Mouse (Mus musculus) kidney, adult 9 months (tissue): ENCODE measurements around the gene Gp5.

Experiments used
- DNase-seq: peaks from one replicate; pipeline ENCODE4 v3.0.0; 2022

The Gp5 gene

DNA sequence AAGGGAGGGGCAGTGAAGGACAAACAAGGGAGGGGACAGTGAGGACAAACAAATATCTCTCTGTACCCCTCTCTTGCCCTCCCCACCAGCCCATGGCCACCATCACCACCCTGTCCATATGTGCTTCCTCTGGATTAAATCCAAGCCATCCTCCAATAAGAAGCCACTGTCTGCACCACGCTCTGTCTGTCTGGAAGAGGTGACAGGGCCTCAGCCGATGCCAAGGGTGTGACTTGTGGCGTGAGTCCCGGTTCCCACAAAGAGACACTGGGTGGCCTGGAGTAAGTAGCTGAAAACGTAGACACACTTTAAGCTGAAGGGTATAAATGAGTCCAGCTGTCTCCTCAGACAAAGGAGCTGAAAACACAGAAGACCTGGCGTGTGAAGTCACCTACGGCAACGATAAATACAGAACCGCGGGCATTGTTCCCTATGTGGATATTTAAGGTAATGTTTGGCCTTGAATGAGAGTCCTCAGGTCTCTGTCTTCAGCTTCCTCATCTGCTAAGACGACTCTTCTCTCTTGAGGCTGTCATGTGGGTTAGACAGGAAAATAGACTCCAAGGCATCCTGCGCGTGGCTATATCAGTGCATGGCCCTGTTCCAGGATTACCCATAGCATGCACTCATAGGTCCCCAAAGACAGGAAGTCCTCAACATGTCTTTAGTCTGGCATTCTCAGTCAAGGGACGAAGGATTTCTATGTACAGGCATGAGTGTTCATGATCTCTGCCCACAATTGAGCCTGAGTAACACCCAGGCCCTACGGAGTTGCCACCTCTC is 34.8 kb downstream of the Gp5 start:
- DNase-seq = no peak

- no peak for DNase-seq
Measured at GRCm38 (mm10) chr16:30273065-30273464, 37.5 kb downstream of the Gp5 start.

- no peak for DNase-seq
Measured at GRCm38 (mm10) chr16:30271941-30272595, 38.5 kb downstream of the Gp5 start.

GRCm38 (mm10) chr16:30271223-30271761 is 39.3 kb downstream of the Gp5 start:
- DNase-seq = no peak

DNA sequence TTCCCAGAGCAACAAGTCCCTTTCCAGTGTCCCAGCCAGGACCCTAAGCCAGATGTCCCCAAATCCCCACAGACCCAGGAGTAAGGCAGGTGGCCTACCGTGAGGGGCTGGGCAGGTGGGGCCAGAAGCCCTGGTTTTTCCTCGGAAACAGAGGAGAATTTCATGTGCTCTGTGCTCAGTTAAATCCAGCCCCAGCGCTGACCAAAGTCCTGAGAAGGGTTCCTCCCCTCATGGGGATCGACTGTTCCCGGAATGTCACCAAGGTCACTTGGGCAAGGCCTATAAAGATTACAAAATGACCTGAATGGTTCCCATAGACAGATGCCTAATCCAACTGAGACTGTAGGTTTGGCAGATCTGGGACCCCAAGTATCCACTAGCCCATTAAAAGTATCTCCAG is 43.2 kb downstream of the Gp5 start, which contains the start of gene Cpn2:
Cpn2 (minus strand) TSS at position 141 of the 400 bp plus-strand sequence.
- DNase-seq = no peak

GRCm38 (mm10) chr16:30266561-30266960 is 44.0 kb downstream of the Gp5 start:
- DNase-seq = no peak

- no peak for DNase-seq
Measured at GRCm38 (mm10) chr16:30265611-30266010, 45.0 kb downstream of the Gp5 start.

DNA sequence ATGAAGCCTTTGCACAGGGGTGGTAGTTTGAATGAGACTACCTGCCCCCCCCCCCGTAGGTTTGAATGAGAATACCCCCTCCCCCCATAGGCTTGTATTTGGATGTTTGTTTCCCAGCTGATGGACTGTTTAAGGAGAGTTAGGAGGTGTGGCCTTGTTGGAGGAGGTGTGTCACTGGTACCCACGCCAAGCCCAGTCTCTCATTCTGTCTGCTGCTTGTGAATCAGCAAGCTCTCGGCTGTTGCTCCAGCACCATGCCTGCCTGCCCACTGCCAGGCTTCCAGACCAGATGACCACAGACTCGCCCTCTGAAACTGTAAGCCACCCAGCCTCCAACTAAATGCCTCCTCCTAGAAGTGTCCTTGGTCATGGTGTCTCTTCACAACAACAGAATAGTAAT is 47.4 kb downstream of the Gp5 start:
- no peak for DNase-seq

DNA sequence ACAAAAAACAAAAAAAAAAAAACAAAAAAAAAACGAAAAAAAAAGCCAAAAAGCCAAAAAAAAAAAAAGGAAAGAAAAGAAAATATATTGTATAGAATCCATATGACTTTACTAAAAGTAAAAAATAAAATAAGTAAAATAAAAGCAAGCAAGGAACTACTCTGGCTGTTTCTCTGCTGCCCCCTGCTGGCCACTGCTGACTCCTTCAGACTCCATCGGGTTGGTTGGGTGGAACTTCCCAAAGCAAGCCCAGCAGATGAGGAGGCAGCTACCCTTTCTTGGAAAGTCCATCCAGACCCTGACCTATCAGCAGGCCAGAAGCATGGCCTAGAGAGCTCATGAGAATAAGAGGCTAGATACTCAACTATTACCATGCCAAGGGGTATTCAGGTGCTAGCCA is 47.9 kb downstream of the Gp5 start:
- peak; percentile 74 for DNase-seq

- no peak for DNase-seq
Measured at GRCm38 (mm10) chr16:30262157-30262556, 48.4 kb downstream of the Gp5 start.

- DNase-seq = no peak
Measured at GRCm38 (mm10) chr16:30261341-30261740, 49.2 kb downstream of the Gp5 start.

GRCm38 (mm10) chr16:30260012-30260635 is 50.5 kb downstream of the Gp5 start:
- peak; percentile 78 for DNase-seq

DNA sequence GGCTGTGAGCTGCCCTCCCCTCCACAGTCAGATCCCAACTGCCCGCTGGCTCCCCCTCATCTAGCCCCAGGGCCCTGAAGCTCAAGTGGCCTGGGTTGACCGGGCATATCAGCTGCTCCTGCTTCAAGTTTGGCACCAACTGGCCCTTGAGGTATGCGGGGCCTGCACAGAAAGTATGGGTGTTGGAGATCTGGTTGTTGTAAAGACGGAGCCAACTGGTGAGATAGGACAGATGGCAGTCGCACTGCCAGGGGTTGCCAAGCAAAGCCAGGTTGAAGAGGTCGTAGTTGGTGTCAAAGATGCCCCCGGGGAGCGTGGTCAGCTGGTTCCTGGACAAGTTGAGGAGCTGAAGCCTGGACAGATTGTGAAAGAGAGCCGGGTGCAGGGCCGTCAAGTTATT is 51.1 kb downstream of the Gp5 start:
- DNase-seq = no peak

- no peak for DNase-seq
Measured at GRCm38 (mm10) chr16:30258441-30258840, 52.1 kb downstream of the Gp5 start.

GRCm38 (mm10) chr16:30257718-30258117 is 52.9 kb downstream of the Gp5 start:
- DNase-seq = no peak
